Mouse (Mus musculus): ENCODE measurements at regions not wholly inside any gene's neighbourhood (a gene's known extent, or its start where the extent isn't known, plus 50 kb on each side); places are given as distances from the start of the nearest gene placed in this dataset.

DNA sequence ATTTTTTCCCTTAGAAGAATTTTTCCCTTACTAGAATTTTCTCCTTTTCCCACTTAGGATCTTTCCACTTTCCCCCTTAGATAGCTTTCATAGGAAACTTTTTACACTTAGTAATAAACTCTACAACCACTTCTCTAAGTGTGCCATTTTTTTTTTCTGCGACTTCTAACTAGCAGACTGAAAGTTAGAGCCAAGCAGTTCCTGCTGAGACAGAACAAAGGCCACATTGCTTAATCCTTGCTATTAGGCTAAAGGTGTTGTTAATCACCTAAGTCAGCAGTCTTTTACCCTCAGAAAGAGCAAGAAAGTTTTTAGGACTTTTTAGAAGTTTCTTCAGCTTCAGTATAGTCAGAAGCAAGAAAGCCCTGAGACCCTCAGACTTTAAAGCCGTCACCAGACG, 204.3 kb upstream of the Gm6657 start:
- WGBS, result 25% methylated on average over 3 of the region's 3 CpGs
- Histone ChIP-seq H3K4me2 (ENCODE audit: low read depth, low read length, severe bottlenecking) (no peak overlapping the region), H3K36me3 (ENCODE audit: control insufficient read depth, insufficient read depth, low read length) (no peaks in the 10 kb centered on the region), H3K4me1 (replicated peaks; ENCODE audit: control insufficient read depth, insufficient read depth, low read length) (no peaks in the 10 kb centered on the region), H3K27me3 (ENCODE audit: control insufficient read depth, insufficient read depth, low read length) (no peaks in the 10 kb centered on the region), H3K9ac (ENCODE audit: low read length) (no peak overlapping the region), H3K27ac (ENCODE audit: low read depth, low read length) (no peak overlapping the region), H3K9me3 (ENCODE audit: control insufficient read depth, low read length) (no peaks in the 10 kb centered on the region), H3K4me3 (ENCODE audit: low read depth, low read length) (no peak overlapping the region)
- ATAC-seq (replicated peaks; ENCODE audit: low FRiP score) (no peak), DNase-seq (ENCODE audit: low spot score) (no peak)

GRCm38 (mm10) chr12:77991627-77992026, 202.4 kb upstream of the Gm6657 start:
- Histone ChIP-seq H3K4me3 (ENCODE audit: low read depth, low read length) (no peak overlapping the region), H3K9ac (ENCODE audit: low read length) (no peak overlapping the region), H3K9me3 (ENCODE audit: control insufficient read depth, low read length) (no peaks in the 10 kb centered on the region), H3K36me3 (ENCODE audit: control insufficient read depth, insufficient read depth, low read length) (no peaks in the 10 kb centered on the region), H3K27me3 (ENCODE audit: control insufficient read depth, insufficient read depth, low read length) (no peaks in the 10 kb centered on the region), H3K27ac (ENCODE audit: low read depth, low read length) (no peak overlapping the region), H3K4me1 (replicated peaks; ENCODE audit: control insufficient read depth, insufficient read depth, low read length) (no peaks in the 10 kb centered on the region), H3K4me2 (ENCODE audit: low read depth, low read length, severe bottlenecking) (no peak overlapping the region)
- WGBS, result 35% methylated on average over 6 of the region's 6 CpGs
- ATAC-seq (replicated peaks; ENCODE audit: low FRiP score) (peak; percentile 90), DNase-seq (ENCODE audit: low spot score) (peak; percentile 56)

DNA sequence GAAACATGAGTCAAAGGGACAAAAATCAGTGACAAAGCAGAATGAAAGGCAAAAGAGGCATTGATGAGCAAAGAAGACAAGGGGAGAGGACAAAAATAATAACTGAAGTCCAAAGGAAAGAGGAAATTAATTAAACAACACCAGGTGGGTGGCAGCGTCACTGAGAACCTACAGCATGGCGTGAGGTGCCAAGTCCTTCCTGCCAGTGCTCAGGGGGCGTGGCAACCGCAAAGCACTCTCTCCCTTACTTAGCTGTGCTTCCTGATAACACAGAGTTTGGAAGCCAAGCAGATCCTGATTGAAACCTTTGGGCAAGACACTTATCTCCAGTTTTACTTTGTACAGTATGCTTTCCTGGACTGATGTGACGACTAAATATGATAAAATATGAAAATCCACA, 199.9 kb upstream of the Gm6657 start:
- H3K27me3 ChIP-seq (ENCODE audit: control insufficient read depth, insufficient read depth, low read length), result no peaks in the 10 kb centered on the region
- no peak overlapping the region for H3K9ac ChIP-seq (ENCODE audit: low read length)
- H3K4me1 ChIP-seq (replicated peaks; ENCODE audit: control insufficient read depth, insufficient read depth, low read length), result no peaks in the 10 kb centered on the region
- H3K4me3 ChIP-seq (ENCODE audit: low read depth, low read length), result no peak overlapping the region
- H3K36me3 ChIP-seq (ENCODE audit: control insufficient read depth, insufficient read depth, low read length), result no peaks in the 10 kb centered on the region
- H3K27ac ChIP-seq (ENCODE audit: low read depth, low read length), result no peak overlapping the region
- WGBS, result 89% methylated on average over 5 of the region's 5 CpGs
- H3K4me2 ChIP-seq (ENCODE audit: low read depth, low read length, severe bottlenecking), result no peak overlapping the region
- DNase-seq (ENCODE audit: low spot score), result no peak
- ATAC-seq (replicated peaks; ENCODE audit: low FRiP score), result no peak
- no peaks in the 10 kb centered on the region for H3K9me3 ChIP-seq (ENCODE audit: control insufficient read depth, low read length)

DNA sequence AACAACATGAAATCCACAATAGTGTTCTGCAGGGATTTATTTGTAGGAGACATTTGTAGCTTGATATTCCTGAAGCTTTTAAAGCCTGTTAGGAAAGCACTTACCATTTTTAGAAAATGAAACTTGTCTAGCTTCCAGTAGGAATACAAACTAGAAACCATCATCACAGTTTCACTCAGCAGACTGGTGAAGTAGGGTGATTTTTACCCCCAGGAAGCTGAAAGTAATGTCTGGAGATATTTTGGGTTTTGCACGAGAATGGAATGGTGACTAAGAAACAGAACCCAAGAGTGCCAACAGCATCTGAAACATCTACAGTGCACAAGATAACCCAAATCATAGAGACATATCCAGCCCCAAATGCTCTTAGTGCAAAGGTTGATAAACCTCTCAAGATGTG, 196.1 kb upstream of the Gm6657 start:
- WGBS, result 83% methylated on average over 1 of the region's 1 CpGs
- DNase-seq (ENCODE audit: low spot score) (no peak), ATAC-seq (replicated peaks; ENCODE audit: low FRiP score) (no peak)
- H3K4me1 ChIP-seq (replicated peaks; ENCODE audit: control insufficient read depth, insufficient read depth, low read length), result no peaks in the 10 kb centered on the region
- H3K4me3 ChIP-seq (ENCODE audit: low read depth, low read length), result no peak overlapping the region
- no peaks in the 10 kb centered on the region for H3K36me3 ChIP-seq (ENCODE audit: control insufficient read depth, insufficient read depth, low read length)
- no peak overlapping the region for H3K27ac ChIP-seq (ENCODE audit: low read depth, low read length)
- no peak overlapping the region for H3K9ac ChIP-seq (ENCODE audit: low read length)
- no peaks in the 10 kb centered on the region for H3K9me3 ChIP-seq (ENCODE audit: control insufficient read depth, low read length)
- H3K27me3 ChIP-seq (ENCODE audit: control insufficient read depth, insufficient read depth, low read length), result no peaks in the 10 kb centered on the region
- no peak overlapping the region for H3K4me2 ChIP-seq (ENCODE audit: low read depth, low read length, severe bottlenecking)

DNA sequence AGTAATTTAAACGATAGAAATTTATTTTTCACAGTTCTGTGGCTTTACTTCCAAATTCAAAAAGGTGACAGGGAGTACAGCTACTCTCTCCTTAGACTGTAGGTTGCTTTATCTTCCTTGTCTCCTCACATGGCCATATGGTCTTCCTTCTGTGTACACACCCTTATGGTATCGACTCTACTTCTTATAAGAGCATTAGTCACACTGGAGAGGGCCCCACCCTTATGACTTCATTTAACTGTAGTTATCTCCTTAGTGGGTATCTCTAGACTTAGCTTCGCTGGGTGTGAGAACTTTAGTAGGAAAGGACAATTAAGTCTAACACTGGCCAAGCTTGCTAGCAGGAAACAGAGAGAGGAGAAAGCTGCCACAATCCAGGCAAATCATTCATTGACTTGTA, 193.6 kb upstream of the Gm6657 start:
- Histone ChIP-seq H3K36me3 (ENCODE audit: control insufficient read depth, insufficient read depth, low read length) (no peaks in the 10 kb centered on the region), H3K4me3 (ENCODE audit: low read depth, low read length) (no peak overlapping the region), H3K27me3 (ENCODE audit: control insufficient read depth, insufficient read depth, low read length) (no peaks in the 10 kb centered on the region), H3K4me2 (ENCODE audit: low read depth, low read length, severe bottlenecking) (no peak overlapping the region), H3K9ac (ENCODE audit: low read length) (no peak overlapping the region), H3K27ac (ENCODE audit: low read depth, low read length) (no peak overlapping the region), H3K9me3 (ENCODE audit: control insufficient read depth, low read length) (no peaks in the 10 kb centered on the region), H3K4me1 (replicated peaks; ENCODE audit: control insufficient read depth, insufficient read depth, low read length) (no peaks in the 10 kb centered on the region)
- DNase-seq (ENCODE audit: low spot score) (no peak), ATAC-seq (replicated peaks; ENCODE audit: low FRiP score) (no peak)
- WGBS, result 81% methylated on average over 3 of the region's 3 CpGs

DNA sequence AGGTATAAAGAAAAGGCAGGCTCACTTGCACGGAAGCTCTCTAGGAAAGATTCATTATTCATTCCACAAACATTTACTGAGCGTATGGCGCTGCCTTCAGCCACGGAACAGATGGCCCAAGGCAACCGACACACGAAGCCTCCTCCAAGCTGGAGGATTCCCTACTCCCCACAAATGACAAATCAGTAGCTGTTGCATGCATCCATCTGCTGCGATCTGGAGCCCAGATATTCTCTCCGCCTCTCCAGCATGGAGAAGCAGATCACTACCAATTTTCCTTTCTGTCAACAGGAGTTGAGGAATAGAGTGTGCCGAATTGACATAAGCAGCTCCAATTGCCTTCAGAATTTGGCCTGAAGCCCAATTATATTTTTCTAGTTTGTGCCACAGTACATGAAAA, 192.2 kb upstream of the Gm6657 start:
- H3K27me3 ChIP-seq (ENCODE audit: control insufficient read depth, insufficient read depth, low read length), result no peaks in the 10 kb centered on the region
- no peak overlapping the region for H3K4me2 ChIP-seq (ENCODE audit: low read depth, low read length, severe bottlenecking)
- H3K9me3 ChIP-seq (ENCODE audit: control insufficient read depth, low read length), result no peaks in the 10 kb centered on the region
- WGBS, result 91% methylated on average over 9 of the region's 9 CpGs
- H3K36me3 ChIP-seq (ENCODE audit: control insufficient read depth, insufficient read depth, low read length), result no peaks in the 10 kb centered on the region
- ATAC-seq (replicated peaks; ENCODE audit: low FRiP score), result no peak
- H3K4me1 ChIP-seq (replicated peaks; ENCODE audit: control insufficient read depth, insufficient read depth, low read length), result no peaks in the 10 kb centered on the region
- H3K27ac ChIP-seq (ENCODE audit: low read depth, low read length), result no peak overlapping the region
- no peak for DNase-seq (ENCODE audit: low spot score)
- no peak overlapping the region for H3K9ac ChIP-seq (ENCODE audit: low read length)
- no peak overlapping the region for H3K4me3 ChIP-seq (ENCODE audit: low read depth, low read length)

DNA sequence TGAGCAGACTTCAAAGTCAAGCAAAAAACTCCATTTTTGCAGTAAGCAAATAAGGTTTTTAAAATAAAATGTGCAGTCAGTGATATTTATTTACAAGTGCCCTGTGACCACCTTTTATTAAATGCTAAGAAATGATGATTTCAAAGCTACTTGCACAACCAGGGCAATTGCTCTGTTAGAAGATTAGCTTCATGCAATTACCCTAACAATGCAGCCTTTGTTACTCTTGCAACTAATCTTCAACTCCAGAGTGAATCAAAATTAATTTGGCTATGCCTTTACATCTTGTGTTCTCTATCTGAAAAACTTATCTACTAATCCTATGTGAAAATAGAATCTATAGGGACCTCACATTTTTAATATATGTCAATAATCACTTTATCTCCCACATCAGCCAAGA, 160.3 kb upstream of the Gm6657 start:
- Histone ChIP-seq H3K4me2 (ENCODE audit: low read depth, low read length, severe bottlenecking) (no peak overlapping the region), H3K4me1 (replicated peaks; ENCODE audit: control insufficient read depth, insufficient read depth, low read length) (no peaks in the 10 kb centered on the region), H3K9ac (ENCODE audit: low read length) (no peak overlapping the region), H3K27ac (ENCODE audit: low read depth, low read length) (no peak overlapping the region), H3K9me3 (ENCODE audit: control insufficient read depth, low read length) (no peaks in the 10 kb centered on the region), H3K4me3 (ENCODE audit: low read depth, low read length) (no peak overlapping the region), H3K27me3 (ENCODE audit: control insufficient read depth, insufficient read depth, low read length) (no peaks in the 10 kb centered on the region), H3K36me3 (ENCODE audit: control insufficient read depth, insufficient read depth, low read length) (no peaks in the 10 kb centered on the region)
- no peak for ATAC-seq (replicated peaks; ENCODE audit: low FRiP score)
- no peak for DNase-seq (ENCODE audit: low spot score)

- no peak for DNase-seq (ENCODE audit: low spot score)
- Histone ChIP-seq H3K4me2 (ENCODE audit: low read depth, low read length, severe bottlenecking) (no peak overlapping the region), H3K36me3 (ENCODE audit: control insufficient read depth, insufficient read depth, low read length) (no peaks in the 10 kb centered on the region), H3K9ac (ENCODE audit: low read length) (no peak overlapping the region), H3K27ac (ENCODE audit: low read depth, low read length) (no peak overlapping the region), H3K9me3 (ENCODE audit: control insufficient read depth, low read length) (no peaks in the 10 kb centered on the region), H3K4me1 (replicated peaks; ENCODE audit: control insufficient read depth, insufficient read depth, low read length) (no peaks in the 10 kb centered on the region), H3K4me3 (ENCODE audit: low read depth, low read length) (no peak overlapping the region), H3K27me3 (ENCODE audit: control insufficient read depth, insufficient read depth, low read length) (no peaks in the 10 kb centered on the region)
- ATAC-seq (replicated peaks; ENCODE audit: low FRiP score), result no peak
- 79% methylated on average over 4 of the region's 4 CpGs for WGBS
Observed at GRCm38 (mm10) chr12:78046582-78046981, 147.5 kb upstream of the Gm6657 start.

DNA sequence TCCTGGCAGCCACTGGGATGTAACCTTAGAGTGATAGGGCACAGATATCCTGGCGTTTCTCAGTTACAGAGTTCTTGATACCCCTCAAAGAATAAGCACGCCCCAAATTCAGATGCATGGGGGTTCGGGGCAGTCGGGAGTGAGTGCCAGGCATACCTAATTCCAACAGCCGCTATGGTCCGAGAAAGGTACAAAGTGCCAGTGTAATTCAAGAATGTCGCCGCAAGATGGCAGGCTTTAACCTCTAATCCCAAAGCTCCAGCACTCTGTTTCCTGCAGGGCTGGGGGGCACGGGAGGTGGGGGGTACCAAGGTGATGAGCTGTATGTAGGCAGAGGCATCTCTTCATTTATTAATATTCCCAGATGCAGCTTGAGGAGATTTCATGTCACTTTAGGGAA, 138.1 kb upstream of the Gm6657 start:
- H3K4me2 ChIP-seq (ENCODE audit: low read depth, low read length, severe bottlenecking), result peak overlapping the region; percentile 38
- no peak overlapping the region for H3K27ac ChIP-seq (ENCODE audit: low read depth, low read length)
- DNase-seq (ENCODE audit: low spot score), result peak; percentile 77
- H3K4me1 ChIP-seq (replicated peaks; ENCODE audit: control insufficient read depth, insufficient read depth, low read length), result no peaks in the 10 kb centered on the region; the same call in 1 of the 2 replicates
- H3K27me3 ChIP-seq (ENCODE audit: control insufficient read depth, insufficient read depth, low read length), result no peaks in the 10 kb centered on the region
- no peaks in the 10 kb centered on the region for H3K36me3 ChIP-seq (ENCODE audit: control insufficient read depth, insufficient read depth, low read length)
- 5% methylated on average over 9 of the region's 9 CpGs for WGBS
- no peak overlapping the region for H3K4me3 ChIP-seq (ENCODE audit: low read depth, low read length)
- no peak overlapping the region; the same call in 1 of the 2 replicates for H3K9ac ChIP-seq (ENCODE audit: low read length)
- no peaks in the 10 kb centered on the region for H3K9me3 ChIP-seq (ENCODE audit: control insufficient read depth, low read length)
- ATAC-seq (replicated peaks; ENCODE audit: low FRiP score), result 0 out of 2 replicates have a peak, but pooled peaks have one; percentile 30

All from forebrain, embryonic 11.5 days (tissue).